ENCODE assay signal across 27 mouse cellular contexts in genomic region chr14:41029303-41029702, GRCm38 (mm10). TPM values are rescaled to one million over a fixed set of nuclear protein-coding genes. Genes with fewer than 3 reads are reported as not detected.
DNase-seq lines count a peak whose midpoint lies in the region; ATAC-seq and TF ChIP-seq lines count a peak whose summit lies in the region.
"Had no signal": no experiment of that assay in that cellular context is flagged by ENCODE, and none has a peak within 500 bp of the region (broad histone marks: within the 10 kb centered on the region; RNA-seq: fewer than 3 reads in every experiment).

No protein-coding gene starts in this region.

- peak; percentile 85 for ATAC-seq in liver, postnatal 0 days
- no peak for ATAC-seq in liver, embryonic 11.5 days (replicated peaks; ENCODE audit: low FRiP score)
- ATAC-seq: CD4-positive, CD25-positive, alpha-beta regulatory T cell, adult 4 months; forebrain, embryonic 14.5 days had no signal

- TF ChIP-seq CTCF in liver, postnatal 0 days (IDR thresholded peaks at IDR 0.05; ENCODE audit: low read depth), result no peak

- WGBS in liver, postnatal 0 days (ENCODE audit: insufficient replicate concordance), result 65% methylated on average over 4 of the region's 4 CpGs
- 73% methylated on average over 4 of the region's 4 CpGs for WGBS in liver, embryonic 11.5 days

- H3K9me3 ChIP-seq in liver, postnatal 0 days (ENCODE audit: low read length), result no peaks in the 10 kb centered on the region
- H3K9me3 ChIP-seq in liver, embryonic 11.5 days (ENCODE audit: control insufficient read depth, low read length), result no peaks in the 10 kb centered on the region
- H3K9me3 ChIP-seq: embryonic facial prominence, embryonic 15.5 days; forebrain, embryonic 10.5 days; G1E; heart, embryonic 13.5 days had no signal

- peaks cover 20% of the 10 kb centered on the region for H3K4me1 ChIP-seq in liver, postnatal 0 days (ENCODE audit: insufficient read depth)
- H3K4me1 ChIP-seq in liver, embryonic 11.5 days (replicated peaks; ENCODE audit: control insufficient read depth, insufficient read depth, low read length), result peaks cover 19% of the 10 kb centered on the region
- H3K4me1 ChIP-seq: embryonic facial prominence, embryonic 15.5 days; forebrain, embryonic 10.5 days had no signal

- no peaks in the 10 kb centered on the region for H3K36me3 ChIP-seq in liver, postnatal 0 days (replicated peaks; ENCODE audit: insufficient read depth, low read length)
- H3K36me3 ChIP-seq in liver, embryonic 11.5 days (ENCODE audit: control insufficient read depth, insufficient read depth, low read length), result no peaks in the 10 kb centered on the region
- H3K36me3 ChIP-seq: embryonic facial prominence, embryonic 15.5 days; forebrain, embryonic 10.5 days; G1E; heart, embryonic 13.5 days had no signal

- H3K27me3 ChIP-seq in liver, postnatal 0 days (ENCODE audit: insufficient read depth, low read length), result no peaks in the 10 kb centered on the region
- no peaks in the 10 kb centered on the region for H3K27me3 ChIP-seq in liver, embryonic 11.5 days (replicated peaks; ENCODE audit: control insufficient read depth, insufficient read depth, low read length)
- H3K27me3 ChIP-seq: embryonic facial prominence, embryonic 15.5 days; heart, embryonic 13.5 days had no signal

- TF ChIP-seq EP300 in liver, postnatal 0 days (IDR thresholded peaks at IDR 0.05; ENCODE audit: low read depth), result 0 out of 2 replicates have a peak, but pooled peaks have one; percentile 8

- H3K27ac ChIP-seq in liver, postnatal 0 days (ENCODE audit: low read depth), result no peak overlapping the region
- H3K27ac ChIP-seq in liver, embryonic 11.5 days (ENCODE audit: low read depth, low read length), result no peak overlapping the region
- H3K27ac ChIP-seq: embryonic facial prominence, embryonic 15.5 days; forebrain, embryonic 10.5 days; gastrocnemius, adult 2 months; heart, embryonic 13.5 days had no signal

- no peak overlapping the region for H3K9ac ChIP-seq in liver, postnatal 0 days (replicated peaks)
- H3K9ac ChIP-seq in liver, embryonic 11.5 days (ENCODE audit: low read depth, low read length), result no peak overlapping the region
- H3K9ac ChIP-seq: embryonic facial prominence, embryonic 15.5 days; heart, embryonic 13.5 days had no signal

- DNase-seq in heart, adult 11 months, result peak; percentile 30
- no peak for DNase-seq in heart, postnatal 4 days
- DNase-seq in kidney, postnatal 14 days, result peak; percentile 39
- no peak for DNase-seq in kidney, postnatal 10 days
- DNase-seq in liver, postnatal 0 days, result no peak
- DNase-seq in liver, embryonic 11.5 days (ENCODE audit: low spot score), result no peak
- DNase-seq in left cerebral cortex, adult 11 months (ENCODE audit: low spot score), result no peak
- DNase-seq: adrenal gland, adult 8-10 months; adrenal gland, postnatal 36 days; B cell, adult 2 months; cerebellum, adult 2 months; cerebellum, postnatal 14 days; embryo, embryonic 11 days; gastrocnemius, adult 2 months; gastrocnemius, postnatal 25 days; heart, postnatal 36 days had no signal

- H3K4me2 ChIP-seq in liver, postnatal 0 days (ENCODE audit: low read depth, low read length), result no peak overlapping the region
- no peak overlapping the region for H3K4me2 ChIP-seq in liver, embryonic 11.5 days
- H3K4me2 ChIP-seq: embryonic facial prominence, embryonic 15.5 days; heart, embryonic 13.5 days had no signal

- no peak overlapping the region for H3K4me3 ChIP-seq in liver, postnatal 0 days (ENCODE audit: low read depth, low read length)
- no peak overlapping the region for H3K4me3 ChIP-seq in liver, embryonic 11.5 days (ENCODE audit: low read depth, low read length)
- H3K4me3 ChIP-seq: embryonic facial prominence, embryonic 15.5 days; erythroblast, embryonic 14.5 days; forebrain, embryonic 10.5 days; gastrocnemius, adult 2 months; heart, embryonic 13.5 days had no signal

RNA-seq across cellular contexts. Expression of gene Fam213a, which starts 15.7 kb away (rescaled TPM):
- 10 to 100 TPM; 15.3 to 17.3 TPM for total RNA-seq in heart, postnatal 4 days (2021)
- polyA plus RNA-seq in liver, postnatal 0 days (2015; fragmentation: Nextera tagmentation; extraction: Ambion mirVana), result 80.4 and 85.0 TPM in 2 replicates
- polyA plus RNA-seq in liver, embryonic 11.5 days (2014; fragmentation: Nextera tagmentation; extraction: Ambion mirVana), result 78.2 and 84.8 TPM in 2 replicates

RNA-seq across cellular contexts. Expression of gene Dydc2, which starts 39.7 kb away (rescaled TPM):
- total RNA-seq in heart, postnatal 4 days (2021), result not detected
- not detected in 2 replicates for polyA plus RNA-seq in liver, postnatal 0 days (2015; fragmentation: Nextera tagmentation; extraction: Ambion mirVana)
- polyA plus RNA-seq in liver, embryonic 11.5 days (2014; fragmentation: Nextera tagmentation; extraction: Ambion mirVana), result not detected in 2 replicates
- total RNA-seq: common myeloid progenitor, adult 5-6 weeks; G1E; gastrocnemius, adult 2 months; gastrocnemius, postnatal 25 days; granulocyte monocyte progenitor cell, adult 5-6 weeks; heart, postnatal 36 days had no signal
- polyA plus RNA-seq: CD4-positive, CD25-positive, alpha-beta regulatory T cell, adult 4 months; embryonic facial prominence, embryonic 11.5 days; erythroblast, embryonic 14.5 days; G1E; heart, postnatal 0 days had no signal

RNA-seq across cellular contexts. Expression of gene Dydc1, which starts 43.4 kb away (rescaled TPM):
- not detected for total RNA-seq in heart, postnatal 4 days (2021)
- not detected in 2 replicates for polyA plus RNA-seq in liver, postnatal 0 days (2015; fragmentation: Nextera tagmentation; extraction: Ambion mirVana)
- polyA plus RNA-seq in liver, embryonic 11.5 days (2014; fragmentation: Nextera tagmentation; extraction: Ambion mirVana), result not detected in 2 replicates
- total RNA-seq: common myeloid progenitor, adult 5-6 weeks; G1E; gastrocnemius, adult 2 months; gastrocnemius, postnatal 25 days; granulocyte monocyte progenitor cell, adult 5-6 weeks; heart, postnatal 36 days had no signal
- polyA plus RNA-seq: CD4-positive, CD25-positive, alpha-beta regulatory T cell, adult 4 months; cerebellum, adult 2 months; embryonic facial prominence, embryonic 11.5 days; erythroblast, embryonic 14.5 days; forebrain, embryonic 10.5 days; G1E; heart, embryonic 13.5 days; heart, postnatal 0 days had no signal

Comparison
In these comparisons a context has a peak if more than half of its experiments do, and no peak if none do; other contexts are left out.
1. DNase-seq: peak in heart, adult 11 months (single experiment) and kidney, postnatal 14 days (single experiment); none in heart, postnatal 4 days (single experiment), kidney, postnatal 10 days (single experiment), liver, postnatal 0 days (single experiment), liver, embryonic 11.5 days (single experiment) and left cerebral cortex, adult 11 months (single experiment).